Mouse (Mus musculus) lung, adult 2 months (tissue): ENCODE results near the gene Zfp871.

Experiments
- CTCF ChIP-seq: fragments of 200-500 bp; IDR thresholded peaks from 2 replicates; pipeline ENCODE4 v1.5.1; 2011; ENCODE audit warnings: mild to moderate bottlenecking, low read length, control low read depth; ENCODE audit not compliant: insufficient read depth
- POLR2A ChIP-seq: fragments of 200-500 bp; IDR thresholded peaks from 2 replicates; pipeline ENCODE4 v1.6.1; 2011; ENCODE audit warnings: low read depth, mild to moderate bottlenecking, control low read depth, low read length, borderline replicate concordance; ENCODE audit errors: extremely low read depth

DNA sequence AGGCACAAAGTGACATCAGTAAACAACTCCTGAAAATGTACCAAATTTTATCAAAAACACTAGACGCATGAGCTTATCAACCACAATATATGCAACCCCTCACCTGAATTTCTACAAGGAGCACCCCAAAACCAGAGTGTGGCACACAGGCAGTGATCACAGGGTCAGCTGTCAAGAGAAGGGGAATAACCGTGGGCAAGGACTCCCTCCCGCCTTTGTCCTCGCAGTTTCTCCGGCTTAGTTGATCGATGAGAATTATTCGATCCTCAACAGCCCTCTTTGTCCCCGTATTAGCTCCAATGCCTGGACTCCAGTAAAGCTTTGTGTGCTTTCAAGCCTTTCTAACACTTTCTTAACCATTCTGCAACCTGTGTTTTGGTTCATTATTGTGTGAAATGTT lies 20.8 kb upstream of the Zfp871 start:
- no peak for TF ChIP-seq CTCF
- TF ChIP-seq POLR2A: no peak
